Mouse (Mus musculus): ENCODE results near the gene Iqcd.

GRCm38 (mm10) chr5:120565171-120565905 is 23.5 kb upstream of the Iqcd start:
- no peak for TF ChIP-seq CTCF (IDR thresholded peaks at IDR 0.05; ENCODE audit: borderline replicate concordance, insufficient read depth, low read length)
- TF ChIP-seq POLR2A (IDR thresholded peaks at IDR 0.05; ENCODE audit: low read depth, low read length), result no peak

Data from embryonic fibroblast, embryonic 13.5 days (primary cell).